Mouse (Mus musculus): ENCODE measurements around the gene Itpa.
"Not testable (repeated sequence)": the region's sequence is repeated elsewhere in the genome, so short reads cannot be mapped to it uniquely, and the experiment has no call there.

Itpa gene

GRCm38 (mm10) chr2:130667559-130667958 is at the start of gene Itpa:
Gene Itpa, plus strand, starts transcription at chr2:130667610.
- DNase-seq (ENCODE audit: low read depth, low spot score), result peak; percentile 75

GRCm38 (mm10) chr2:130618972-130619371 is 48.4 kb upstream of the Itpa start:
- DNase-seq (ENCODE audit: low read depth, low spot score), result no peak

- no peak for DNase-seq (ENCODE audit: low read depth, low spot score)
Measured at GRCm38 (mm10) chr2:130628424-130628823, 39.0 kb upstream of the Itpa start.

GRCm38 (mm10) chr2:130629080-130629838 is 38.2 kb upstream of the Itpa start:
- DNase-seq (ENCODE audit: low read depth, low spot score), result no peak

GRCm38 (mm10) chr2:130629839-130630203 is 37.6 kb upstream of the Itpa start, which contains the start of the genes Fastkd5 and Ubox5:
Gene Fastkd5, minus strand, starts transcription at chr2:130630027.
Gene Ubox5, minus strand, starts transcription at chr2:130630038.
- DNase-seq (ENCODE audit: low read depth, low spot score), result peak; percentile 78

GRCm38 (mm10) chr2:130632416-130632815 is 35.0 kb upstream of the Itpa start:
- DNase-seq (ENCODE audit: low read depth, low spot score), result no peak

- no peak for DNase-seq (ENCODE audit: low read depth, low spot score)
Measured at GRCm38 (mm10) chr2:130632887-130633675, 34.3 kb upstream of the Itpa start.

GRCm38 (mm10) chr2:130634006-130634738 is 33.2 kb upstream of the Itpa start:
- no peak for DNase-seq (ENCODE audit: low read depth, low spot score)

GRCm38 (mm10) chr2:130634739-130635411 is 32.5 kb upstream of the Itpa start:
- no peak for DNase-seq (ENCODE audit: low read depth, low spot score)

- no peak for DNase-seq (ENCODE audit: low read depth, low spot score)
Measured at GRCm38 (mm10) chr2:130635847-130636246, 31.6 kb upstream of the Itpa start.

GRCm38 (mm10) chr2:130638101-130638611 is 29.3 kb upstream of the Itpa start:
- DNase-seq (ENCODE audit: low read depth, low spot score), result no peak

GRCm38 (mm10) chr2:130639276-130639675 is 28.1 kb upstream of the Itpa start:
- no peak for DNase-seq (ENCODE audit: low read depth, low spot score)

- no peak for DNase-seq (ENCODE audit: low read depth, low spot score)
Measured at GRCm38 (mm10) chr2:130641351-130642025, 25.9 kb upstream of the Itpa start.

GRCm38 (mm10) chr2:130642197-130642660 is 25.2 kb upstream of the Itpa start:
- no peak for DNase-seq (ENCODE audit: low read depth, low spot score)

- no peak for DNase-seq (ENCODE audit: low read depth, low spot score)
Measured at GRCm38 (mm10) chr2:130642684-130643369, 24.6 kb upstream of the Itpa start, which contains the start of gene Lzts3. Gene Lzts3, minus strand, starts transcription at chr2:130642803.

- DNase-seq (ENCODE audit: low read depth, low spot score), result no peak
Measured at GRCm38 (mm10) chr2:130645198-130645597, 22.2 kb upstream of the Itpa start.

- DNase-seq (ENCODE audit: low read depth, low spot score), result not testable (repeated sequence)
Measured at GRCm38 (mm10) chr2:130649028-130649427, 18.4 kb upstream of the Itpa start.

GRCm38 (mm10) chr2:130653303-130653702 is 14.1 kb upstream of the Itpa start:
- DNase-seq (ENCODE audit: low read depth, low spot score), result no peak

GRCm38 (mm10) chr2:130653760-130654159 is 13.7 kb upstream of the Itpa start:
- DNase-seq (ENCODE audit: low read depth, low spot score), result no peak

All from retina, adult 2 months (tissue).